Mouse (Mus musculus) heart, postnatal 36 days (tissue): Measurements from ENCODE around the gene Tigit. TPM values are rescaled to one million over a fixed set of nuclear protein-coding genes. Genes with fewer than 3 reads are reported as not detected.

Experiments used
- DNase-seq, 2 experiments: peaks; one replicate each; pipeline ENCODE4 v3.0.0; 2021 to 2022
- intact Hi-C: fragments of 180-260 bp; cut with DNase I; formaldehyde crosslinking; loops from one replicate; pipeline ENCODE4 v1.15.1; 2025
- total RNA-seq, 2 experiments: library from RNA; stranded (reverse); gene quantifications; 2 replicates each; pipeline ENCODE4 v1.2.3; 2021

Tigit gene
- not detected for total RNA-seq

DNA sequence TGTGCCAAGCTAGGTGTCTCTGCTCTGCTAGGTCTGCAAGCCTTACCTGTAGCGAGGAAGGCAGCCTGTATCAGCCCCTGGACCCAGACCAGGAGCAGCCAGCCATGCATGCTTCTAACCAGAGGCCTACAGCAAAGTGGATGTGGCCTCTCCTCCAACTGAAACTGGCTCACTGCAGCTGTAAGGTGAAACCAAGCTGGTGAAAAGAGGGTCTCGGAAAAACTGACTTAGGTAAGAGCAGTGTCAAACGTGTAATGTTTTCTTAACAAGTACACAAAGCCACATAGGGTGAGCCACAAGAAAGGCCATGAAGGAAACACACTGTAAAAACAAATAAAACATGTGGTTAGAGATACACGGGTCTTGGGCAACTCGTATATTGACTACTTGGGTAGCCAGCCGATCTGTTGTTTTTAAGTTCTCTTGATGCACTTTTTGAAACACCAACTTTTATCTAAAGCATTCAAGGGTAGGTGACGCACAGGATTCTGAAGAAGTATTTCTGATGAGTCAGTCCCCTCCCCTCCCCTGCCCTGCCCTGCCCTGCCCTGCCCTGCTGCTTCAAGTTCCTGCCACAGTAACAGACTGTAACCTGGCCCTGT lies at the start of gene Tigit:
Gene Tigit, minus strand, starts transcription at position 169 of the 602 bp plus-strand sequence.
- DNase-seq, result no peak
- intact Hi-C loops, result no loop called here

DNA sequence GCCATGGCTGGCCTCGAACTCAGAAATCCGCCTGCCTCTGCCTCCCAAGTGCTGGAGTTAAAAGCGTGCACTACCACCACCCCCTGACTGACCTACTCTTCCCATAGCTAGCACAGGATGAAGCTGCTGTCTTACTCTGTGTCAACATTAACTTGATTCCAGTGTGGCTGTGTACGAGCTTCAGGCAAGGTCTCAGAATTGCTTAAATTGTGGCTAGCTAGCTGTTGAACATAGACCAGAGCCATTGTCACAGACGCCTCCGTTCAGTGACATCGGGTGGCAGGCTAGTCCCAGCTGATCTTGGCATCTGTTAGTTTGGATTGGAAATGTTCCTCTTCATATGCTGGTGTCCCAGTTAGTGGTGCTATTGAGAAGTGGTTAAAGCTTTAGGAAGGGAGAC lies 47.4 kb upstream of the Tigit start:
- intact Hi-C loops, result no loop called here
- no peak for DNase-seq

DNA sequence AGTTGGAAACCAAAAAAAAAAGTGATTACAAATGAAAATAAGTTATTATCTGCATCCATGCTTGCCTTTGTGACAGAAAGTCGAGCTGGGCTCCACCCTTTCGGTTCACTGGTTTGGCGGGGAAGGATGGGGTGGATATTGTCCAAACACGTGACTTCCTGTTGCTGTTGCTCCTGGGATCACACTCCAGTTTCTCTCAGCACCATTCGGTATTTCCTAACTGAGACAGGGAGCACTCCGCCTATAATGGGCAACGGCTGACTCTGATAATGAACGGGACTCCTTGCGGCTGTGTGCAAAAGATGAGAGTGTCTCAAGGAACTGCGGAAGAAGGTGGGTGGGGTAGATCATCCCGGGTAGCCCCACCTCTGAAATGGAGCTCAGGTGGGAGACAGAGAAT lies 46.7 kb upstream of the Tigit start:
- intact Hi-C loops, result no loop called here
- peak; percentile 70 to 71 for DNase-seq

- intact Hi-C loops, result no loop called here
- DNase-seq, result peak in 1 of 2 experiments; percentile 7
Observed at GRCm38 (mm10) chr16:43710134-43710475, 46.2 kb upstream of the Tigit start.

GRCm38 (mm10) chr16:43709432-43710133 lies 45.6 kb upstream of the Tigit start:
- intact Hi-C loops, result no loop called here
- peak in 1 of 2 experiments; percentile 10 for DNase-seq

DNA sequence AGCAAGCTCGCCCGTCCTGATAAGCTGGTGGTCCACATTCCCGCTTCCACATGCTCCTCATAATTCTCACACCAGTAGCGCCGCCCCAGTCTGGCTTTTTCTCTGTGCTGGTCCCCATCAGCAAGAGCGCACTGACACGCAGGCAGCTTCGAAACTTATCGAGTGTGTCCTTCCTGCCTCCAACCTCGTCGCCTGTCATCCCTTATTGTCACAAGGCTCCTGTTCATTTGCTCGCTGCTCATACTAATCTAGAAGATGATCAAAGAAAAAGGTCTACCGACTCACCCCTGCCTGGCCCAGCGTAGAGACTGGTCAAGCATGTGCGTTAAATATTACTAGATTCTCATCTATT lies 45.1 kb upstream of the Tigit start:
- DNase-seq, result peak; percentile 24 to 33
- intact Hi-C loops, result no loop called here

GRCm38 (mm10) chr16:43708335-43709061 lies 44.6 kb upstream of the Tigit start:
- DNase-seq, result no peak
- intact Hi-C loops, result no loop called here

DNA sequence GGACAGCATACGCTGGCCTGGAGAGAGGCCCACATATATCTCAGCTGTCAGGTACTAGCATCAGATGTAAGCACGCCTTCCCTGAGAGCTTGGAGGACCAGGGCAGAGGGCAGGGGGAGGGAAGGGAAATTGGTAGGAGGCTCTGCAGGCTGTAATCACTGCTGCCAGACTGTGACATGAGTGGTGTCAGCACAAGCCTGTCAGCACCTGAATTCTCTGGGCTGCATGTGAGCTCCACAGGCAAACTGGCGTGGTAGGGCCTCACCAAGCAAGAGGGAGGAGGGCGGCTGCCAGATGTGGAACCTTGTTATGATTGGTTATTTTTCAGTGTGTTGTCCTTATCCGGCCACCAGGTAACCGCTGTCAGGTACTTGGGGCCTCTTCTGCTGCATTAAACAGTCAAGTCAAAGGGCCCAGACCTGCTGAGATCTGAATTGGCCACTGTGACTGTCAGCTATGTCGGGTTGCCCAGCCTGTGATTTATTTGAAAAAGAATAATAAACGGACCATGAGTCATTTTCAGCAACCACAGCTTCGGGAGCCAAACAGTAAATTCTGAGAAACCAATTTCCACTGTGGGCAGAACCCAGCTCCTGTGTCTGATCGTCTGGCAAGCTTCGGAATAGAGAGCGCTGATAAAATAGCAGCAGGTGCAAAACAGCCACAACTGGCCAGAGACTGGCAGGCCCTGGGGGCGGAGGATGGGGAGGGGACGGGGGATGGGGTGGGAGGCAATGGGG lies 38.0 kb upstream of the Tigit start:
- peak; percentile 36 to 42 for DNase-seq
- intact Hi-C loops, result loop anchor here (5.0 kb wide), 1 partner anchor 100 kb away; no protein-coding TSS in a partner anchor

GRCm38 (mm10) chr16:43700575-43700974 lies 36.6 kb upstream of the Tigit start:
- no peak for DNase-seq
- intact Hi-C loops, result loop anchor here (5.0 kb wide), 1 partner anchor 102 kb away; no protein-coding TSS in a partner anchor

DNA sequence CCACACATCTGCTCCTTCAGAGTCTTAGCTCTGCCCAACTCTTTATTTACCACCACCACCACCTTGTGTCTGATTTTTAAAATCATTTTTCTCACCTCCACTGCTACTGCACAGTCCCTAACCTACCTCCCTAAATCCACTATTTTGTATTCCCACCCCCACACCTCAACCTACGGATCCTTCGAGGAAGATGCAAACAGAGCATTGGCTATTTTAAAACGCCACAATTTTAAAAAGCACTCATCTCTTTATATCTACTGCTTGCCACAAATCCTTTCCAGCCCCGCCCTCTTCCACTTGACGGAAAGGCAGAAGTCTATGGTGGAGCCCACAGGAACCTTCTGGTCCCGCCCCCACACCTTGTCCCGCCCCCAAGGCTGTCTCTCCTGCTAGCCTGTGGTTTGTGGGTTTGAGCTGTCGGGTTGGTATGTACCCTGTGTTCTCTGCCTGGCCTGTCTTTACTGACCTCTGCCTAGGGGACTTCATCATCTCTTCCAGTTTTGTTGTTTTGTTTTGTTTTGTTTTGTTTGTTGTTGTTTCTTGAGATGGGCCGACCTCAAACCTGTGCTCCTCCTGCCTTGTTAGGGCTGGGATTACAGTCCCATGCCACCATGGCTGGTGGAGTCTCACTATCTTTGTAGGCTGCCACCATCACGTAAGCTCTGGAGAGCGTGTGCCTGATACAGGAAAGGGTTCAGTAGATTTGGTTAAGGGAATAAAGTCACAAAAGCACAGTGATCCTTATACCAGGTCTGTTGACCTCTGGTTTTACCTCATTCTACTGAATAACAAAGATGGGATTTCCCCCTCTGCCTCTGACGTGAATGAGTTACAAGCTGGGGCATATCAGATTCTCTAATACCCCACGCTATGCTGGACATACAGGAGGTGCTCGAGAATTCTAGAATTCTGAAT lies 35.0 kb upstream of the Tigit start:
- intact Hi-C loops, result no loop called here
- DNase-seq, result no peak

GRCm38 (mm10) chr16:43697772-43698171 lies 33.8 kb upstream of the Tigit start:
- intact Hi-C loops, result no loop called here
- no peak for DNase-seq

DNA sequence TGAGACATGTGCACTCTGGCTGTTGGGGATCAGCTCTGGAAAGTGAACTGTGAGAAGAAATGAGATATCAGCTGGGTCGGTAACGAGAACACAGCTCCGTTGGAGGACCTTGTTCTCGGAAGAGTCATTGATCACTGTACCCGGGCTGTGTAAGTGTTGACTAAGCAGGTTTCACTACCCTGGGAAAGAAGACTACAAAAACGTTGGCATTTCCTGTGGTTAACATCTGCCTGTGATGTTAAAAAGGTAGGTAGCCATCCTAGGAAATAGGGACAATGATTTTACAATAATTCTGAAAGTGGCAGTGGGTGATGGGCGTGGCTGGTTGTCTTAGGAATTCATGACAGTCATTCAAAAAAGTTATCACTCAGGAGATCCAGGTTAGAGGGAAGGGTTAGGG lies 31.9 kb upstream of the Tigit start:
- intact Hi-C loops, result no loop called here
- no peak for DNase-seq

GRCm38 (mm10) chr16:43694104-43694503 lies 30.2 kb upstream of the Tigit start:
- intact Hi-C loops, result no loop called here
- no peak for DNase-seq

DNA sequence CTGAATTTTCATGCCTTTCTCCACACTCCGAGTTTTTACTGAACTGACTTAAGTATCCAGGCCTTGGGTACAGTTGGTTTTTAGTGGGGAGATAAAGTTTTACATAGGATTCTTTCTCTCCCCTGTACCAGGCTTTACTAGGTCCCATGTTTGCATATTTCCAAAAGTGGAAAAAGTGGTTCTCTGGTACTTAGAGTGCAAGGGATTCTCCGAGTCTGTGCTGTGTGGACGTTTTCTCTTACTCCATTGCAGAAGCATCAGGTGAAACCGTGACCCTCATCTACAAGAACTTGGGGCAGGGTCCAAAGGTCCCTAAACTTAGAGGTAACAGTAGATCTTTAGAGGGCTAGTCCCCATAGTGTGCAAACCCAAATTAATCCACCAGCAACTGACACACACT lies 28.7 kb upstream of the Tigit start:
- no peak for DNase-seq
- intact Hi-C loops, result no loop called here

DNA sequence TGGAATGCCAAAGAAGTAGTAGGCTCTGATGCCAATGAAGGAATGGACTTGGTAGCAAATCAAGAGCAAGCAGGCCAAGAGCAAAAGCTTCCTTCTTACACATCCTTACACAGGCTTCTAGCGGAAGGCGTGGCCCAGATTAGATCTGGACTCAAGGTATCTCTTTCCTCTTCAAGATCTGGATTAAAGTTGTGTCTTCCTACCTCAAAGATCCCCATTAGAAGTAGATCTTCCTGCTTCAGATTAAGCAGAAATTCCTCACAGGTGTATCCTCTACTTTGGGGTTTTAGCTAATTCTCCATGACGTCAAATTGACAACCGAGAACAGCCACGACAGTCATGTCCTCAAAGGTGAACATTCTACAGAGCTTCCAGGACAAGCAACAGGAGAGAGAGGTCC lies 27.8 kb upstream of the Tigit start:
- no peak for DNase-seq
- intact Hi-C loops, result no loop called here

GRCm38 (mm10) chr16:43690912-43691311 lies 27.0 kb upstream of the Tigit start:
- DNase-seq, result no peak
- intact Hi-C loops, result no loop called here

GRCm38 (mm10) chr16:43690211-43690690 lies 26.3 kb upstream of the Tigit start:
- intact Hi-C loops, result no loop called here
- DNase-seq, result no peak

GRCm38 (mm10) chr16:43687968-43688367 lies 24.0 kb upstream of the Tigit start:
- DNase-seq, result no peak
- intact Hi-C loops, result no loop called here

DNA sequence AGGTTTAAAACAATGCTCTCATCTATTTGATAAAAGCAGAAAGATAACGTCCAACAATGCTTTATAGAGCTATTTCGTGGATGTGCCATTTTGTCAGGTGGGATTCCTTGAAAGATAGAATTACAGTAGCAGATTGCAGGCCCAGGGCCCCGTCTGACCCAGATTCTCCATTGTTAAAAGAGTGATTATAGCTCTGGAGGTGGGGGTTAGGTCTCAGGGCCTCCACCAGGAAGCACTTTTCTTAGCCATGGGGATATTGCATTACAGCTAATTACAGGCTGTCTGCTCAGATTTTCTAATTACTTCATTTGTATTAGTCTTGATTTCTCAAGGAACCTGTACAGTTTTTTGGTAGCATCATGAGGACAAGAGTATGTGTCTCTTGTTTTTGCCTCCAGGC lies 10.5 kb upstream of the Tigit start:
- no peak for DNase-seq
- intact Hi-C loops, result no loop called here

GRCm38 (mm10) chr16:43672697-43673096 lies 8.8 kb upstream of the Tigit start:
- no peak for DNase-seq
- intact Hi-C loops, result no loop called here
